ENCODE assay signal across 16 mouse cellular contexts in the genomic region with DNA sequence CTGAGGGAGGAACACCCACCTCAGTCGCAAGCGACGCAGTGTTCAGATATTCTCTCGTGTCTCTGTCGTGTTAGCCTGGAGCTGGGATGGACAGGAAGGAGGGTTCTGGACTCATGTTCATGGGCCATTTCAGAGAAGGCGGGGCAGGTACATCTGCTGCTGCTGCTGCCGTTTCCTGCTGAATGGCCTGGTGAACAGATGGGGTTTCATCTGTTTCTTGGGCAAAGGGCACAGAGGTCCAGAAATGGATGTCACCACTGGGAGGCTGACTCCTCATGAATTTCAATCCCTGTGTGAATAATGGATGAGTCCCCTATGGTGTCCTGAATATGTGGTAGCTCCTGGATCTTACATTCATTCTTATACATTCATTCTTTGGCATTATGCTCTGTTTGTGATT. TPM values are rescaled to one million over a fixed set of nuclear protein-coding genes. Genes with fewer than 3 reads are reported as not detected.
DNase-seq lines count a peak whose midpoint lies in the region; ATAC-seq and TF ChIP-seq lines count a peak whose summit lies in the region.
"Had no signal": no experiment of that assay in that cellular context is flagged by ENCODE, and none has a peak within 500 bp of the region (broad histone marks: within the 10 kb centered on the region; RNA-seq: fewer than 3 reads in every experiment).

No protein-coding gene starts in this region.

- no peaks in the 10 kb centered on the region for H3K9me3 ChIP-seq in hindbrain, embryonic 12.5 days (replicated peaks)
- no peaks in the 10 kb centered on the region for H3K9me3 ChIP-seq in neural tube, embryonic 12.5 days
- H3K9me3 ChIP-seq: embryonic facial prominence, embryonic 15.5 days; limb, embryonic 13.5 days had no signal

- TF ChIP-seq EP300 in heart, adult 2 months (IDR thresholded peaks at IDR 0.05; ENCODE audit: insufficient read depth, low read depth, low read length): no peak

- no peak for TF ChIP-seq CTCF in heart, adult 2 months (IDR thresholded peaks at IDR 0.05)
- TF ChIP-seq CTCF in brain, embryonic 14.5 days (IDR thresholded peaks at IDR 0.05; ENCODE audit: borderline replicate concordance, extremely low read depth, insufficient read depth, insufficient read length): no peak
- no peak for TF ChIP-seq CTCF in lung, adult 2 months (IDR thresholded peaks at IDR 0.05; ENCODE audit: insufficient read depth, low read length)

- peak; percentile 75 for ATAC-seq in hindbrain, embryonic 12.5 days (ENCODE audit: low FRiP score)
- ATAC-seq in neural tube, embryonic 12.5 days (ENCODE audit: low FRiP score, low read depth): peak; percentile 68

- peaks cover 25% of the 10 kb centered on the region for H3K36me3 ChIP-seq in heart, adult 2 months (ENCODE audit: control insufficient read depth, insufficient read depth, low read length)
- H3K36me3 ChIP-seq in hindbrain, embryonic 12.5 days: no peaks in the 10 kb centered on the region
- no peaks in the 10 kb centered on the region for H3K36me3 ChIP-seq in neural tube, embryonic 12.5 days
- H3K36me3 ChIP-seq: embryonic facial prominence, embryonic 15.5 days; limb, embryonic 13.5 days had no signal

- H3K4me2 ChIP-seq in hindbrain, embryonic 12.5 days (replicated peaks): no peak overlapping the region
- H3K4me2 ChIP-seq in neural tube, embryonic 12.5 days (replicated peaks): no peak overlapping the region; the same call in 1 of the 2 replicates
- H3K4me2 ChIP-seq: embryonic facial prominence, embryonic 15.5 days; limb, embryonic 13.5 days had no signal

- H3K27me3 ChIP-seq in heart, adult 2 months (ENCODE audit: control insufficient read depth, insufficient read depth, low read length): no peaks in the 10 kb centered on the region
- H3K27me3 ChIP-seq in hindbrain, embryonic 12.5 days: no peaks in the 10 kb centered on the region
- H3K27me3 ChIP-seq in neural tube, embryonic 12.5 days (replicated peaks): no peaks in the 10 kb centered on the region
- H3K27me3 ChIP-seq: CH12.LX; embryonic facial prominence, embryonic 15.5 days; limb, embryonic 13.5 days had no signal

- H3K27ac ChIP-seq in heart, adult 2 months: peak overlapping the region; percentile 40
- peak overlapping the region; percentile 55 for H3K27ac ChIP-seq in hindbrain, embryonic 12.5 days
- H3K27ac ChIP-seq in neural tube, embryonic 12.5 days: 0 out of 2 replicates have a peak overlapping the region, but pooled peaks have one; percentile 15
- H3K27ac ChIP-seq: embryonic facial prominence, embryonic 15.5 days; limb, embryonic 13.5 days had no signal

- H3K9ac ChIP-seq in heart, adult 2 months (ENCODE audit: low read depth, low read length): 0 out of 2 replicates have a peak overlapping the region, but pooled peaks have one; percentile 14
- no peak overlapping the region for H3K9ac ChIP-seq in hindbrain, embryonic 12.5 days
- no peak overlapping the region for H3K9ac ChIP-seq in neural tube, embryonic 12.5 days
- H3K9ac ChIP-seq: embryonic facial prominence, embryonic 15.5 days; limb, embryonic 13.5 days had no signal

- TF ChIP-seq POLR2A in heart, adult 2 months (IDR thresholded peaks at IDR 0.05; ENCODE audit: insufficient read depth, low read depth, low read length): no peak
- no peak for TF ChIP-seq POLR2A in brain, embryonic 14.5 days (IDR thresholded peaks at IDR 0.05; ENCODE audit: borderline replicate concordance, extremely low read depth, insufficient read depth, insufficient read length, poor library complexity, severe bottlenecking)
- no peak for TF ChIP-seq POLR2A in lung, adult 2 months (IDR thresholded peaks at IDR 0.05; ENCODE audit: borderline replicate concordance, extremely low read depth, low read depth, low read length)

- peaks cover 31% of the 10 kb centered on the region for H3K4me1 ChIP-seq in heart, adult 2 months (ENCODE audit: control insufficient read depth, insufficient read depth, low read length)
- H3K4me1 ChIP-seq in hindbrain, embryonic 12.5 days: peaks cover 33% of the 10 kb centered on the region
- peaks cover 16% of the 10 kb centered on the region for H3K4me1 ChIP-seq in neural tube, embryonic 12.5 days
- H3K4me1 ChIP-seq in lung, adult 2 months (ENCODE audit: control insufficient read depth, insufficient read depth, low read length): peaks cover 22% of the 10 kb centered on the region

- no peak for DNase-seq in heart, adult 2 months
- DNase-seq in heart, adult 11 months: no peak
- peak; percentile 66 for DNase-seq in brain, embryonic 14.5 days (ENCODE audit: low read depth)
- no peak for DNase-seq in cerebellum, postnatal 36 days
- DNase-seq in lung, adult 2 months: no peak
- DNase-seq: adrenal gland, postnatal 14 days; cerebellum, adult 11-12 months; gastrocnemius, postnatal 10 days; kidney, adult 9 months; lung, postnatal 10 days; thymus, adult 18-20 months had no signal

- H3K79me2 ChIP-seq in heart, adult 2 months (replicated peaks; ENCODE audit: control insufficient read depth, insufficient read depth, low read length): peaks cover 16% of the 10 kb centered on the region

- no peak overlapping the region for H3K4me3 ChIP-seq in heart, adult 2 months
- H3K4me3 ChIP-seq in hindbrain, embryonic 12.5 days: no peak overlapping the region
- no peak overlapping the region for H3K4me3 ChIP-seq in neural tube, embryonic 12.5 days
- no peak overlapping the region for H3K4me3 ChIP-seq in lung, adult 2 months (replicated peaks; ENCODE audit: extremely low read depth, low read depth, low read length)
- H3K4me3 ChIP-seq: embryonic facial prominence, embryonic 15.5 days; limb, embryonic 13.5 days had no signal

- intact Hi-C loops in heart, adult 2 months (cut with DNase I): no loop called here

- whole genome bisulfite sequencing in heart, adult 2 months: 44% methylated on average over 7 of the region's 7 CpGs
- 46% methylated on average over 7 of the region's 7 CpGs for WGBS in hindbrain, embryonic 12.5 days
- WGBS in neural tube, embryonic 12.5 days: 44% methylated on average over 7 of the region's 7 CpGs
- WGBS in lung, adult 2 months: 66% methylated on average over 7 of the region's 7 CpGs

RNA-seq across cellular contexts. Expression of a gene that starts 21.4 kb away (rescaled TPM):
- total RNA-seq in heart, adult 2 months (2021): 10 to 100 TPM; 46.7 to 48.8 TPM
- polyA plus RNA-seq in heart, adult 2 months (2012; rRNA removed): 23.4 and 45.9 TPM in 2 replicates
- 29.1 and 33.9 TPM in 2 replicates for polyA plus RNA-seq in brain, embryonic 14.5 days (2012; rRNA removed)
- 32.1 and 33.4 TPM in 2 replicates for polyA plus RNA-seq in hindbrain, embryonic 12.5 days (2016; fragmentation: Nextera tagmentation; extraction: Ambion mirVana)
- 35.1 and 39.7 TPM in 2 replicates for polyA plus RNA-seq in neural tube, embryonic 12.5 days (2016; fragmentation: Nextera tagmentation; extraction: Ambion mirVana)
- 16.2 and 22.5 TPM in 2 replicates for polyA plus RNA-seq in lung, adult 2 months (2012; rRNA removed)

RNA-seq across cellular contexts. Expression of a gene that starts 21.5 kb away (rescaled TPM):
- 10 to 100 TPM; 51.3 to 58.3 TPM for total RNA-seq in heart, adult 2 months (2021)
- polyA plus RNA-seq in heart, adult 2 months (2012; rRNA removed): 19.2 and 33.6 TPM in 2 replicates
- 19.2 and 20.0 TPM in 2 replicates for polyA plus RNA-seq in brain, embryonic 14.5 days (2012; rRNA removed)
- 30.0 and 34.8 TPM in 2 replicates for polyA plus RNA-seq in hindbrain, embryonic 12.5 days (2016; fragmentation: Nextera tagmentation; extraction: Ambion mirVana)
- polyA plus RNA-seq in neural tube, embryonic 12.5 days (2016; fragmentation: Nextera tagmentation; extraction: Ambion mirVana): 25.7 and 36.6 TPM in 2 replicates
- 6.6 and 8.4 TPM in 2 replicates for polyA plus RNA-seq in lung, adult 2 months (2012; rRNA removed)

RNA-seq across cellular contexts. Expression of a gene that starts 49.7 kb away (rescaled TPM):
- total RNA-seq in heart, adult 2 months (2021): 1 to 10 TPM; 7.6 to 8.1 TPM
- 2.7 and 4.2 TPM in 2 replicates for polyA plus RNA-seq in heart, adult 2 months (2012; rRNA removed)
- 10.5 and 12.6 TPM in 2 replicates for polyA plus RNA-seq in brain, embryonic 14.5 days (2012; rRNA removed)
- 19.4 and 20.8 TPM in 2 replicates for polyA plus RNA-seq in hindbrain, embryonic 12.5 days (2016; fragmentation: Nextera tagmentation; extraction: Ambion mirVana)
- polyA plus RNA-seq in neural tube, embryonic 12.5 days (2016; fragmentation: Nextera tagmentation; extraction: Ambion mirVana): 18.8 and 19.8 TPM in 2 replicates
- 2.8 and 4.7 TPM in 2 replicates for polyA plus RNA-seq in lung, adult 2 months (2012; rRNA removed)
